Mouse (Mus musculus) bone marrow, adult 2 months (tissue): ENCODE data around the gene Baz2a.

Experiments
- CTCF ChIP-seq: fragments of 200-500 bp; IDR thresholded peaks from 2 replicates; pipeline ENCODE4 v1.5.1; 2011; ENCODE audit warnings: low read length, control low read depth; ENCODE audit not compliant: control insufficient read depth, insufficient read depth
- POLR2A ChIP-seq: fragments of 200-500 bp; IDR thresholded peaks from 2 replicates; pipeline ENCODE4 v1.6.1; 2011; ENCODE audit warnings: low read depth, mild to moderate bottlenecking, control low read depth, low read length, borderline replicate concordance; ENCODE audit not compliant: control insufficient read depth

- TF ChIP-seq CTCF (no peak), POLR2A (no peak)
Measured at GRCm38 (mm10) chr10:128093496-128094294, 2.3 kb downstream of the Baz2a start.
